Mouse (Mus musculus) heart, embryonic 12.5 days (tissue): ENCODE data around the gene A630076J17Rik. TPM values are rescaled to one million over a fixed set of nuclear protein-coding genes. Genes with fewer than 3 reads are reported as not detected.

Source experiments
- ATAC-seq: fragments of 200-750 bp; cut with Nextera tagmentation; 2 replicates; pipeline ENCODE4 v1.8.0; 2017; ENCODE audit warnings: moderate TSS enrichment, moderate library complexity; ENCODE audit not compliant: insufficient number of reproducible peaks, low FRiP score
- H3K27ac ChIP-seq: fragments of 300-500 bp; sonication (generic); 2 replicates; pipeline ENCODE4 v1.5.1; 2016; ENCODE audit warnings: mild to moderate bottlenecking, moderate library complexity; ENCODE audit not compliant: poor library complexity, severe bottlenecking
- H3K27me3 ChIP-seq: fragments of 300-500 bp; sonication (generic); replicated peaks from 2 replicates; pipeline ENCODE4 v1.6.1; 2016; ENCODE audit warnings: mild to moderate bottlenecking, moderate library complexity
- H3K36me3 ChIP-seq: fragments of 300-500 bp; sonication (generic); 2 replicates; pipeline ENCODE4 v1.6.1; 2016; ENCODE audit warnings: mild to moderate bottlenecking, moderate library complexity
- H3K4me1 ChIP-seq: fragments of 300-500 bp; sonication (generic); replicated peaks from 2 replicates; pipeline ENCODE4 v1.6.1; 2016; ENCODE audit warnings: mild to moderate bottlenecking
- H3K4me2 ChIP-seq: fragments of 300-500 bp; sonication (generic); 2 replicates; pipeline ENCODE4 v1.6.1; 2016; ENCODE audit warnings: mild to moderate bottlenecking, moderate library complexity
- H3K4me3 ChIP-seq: fragments of 300-500 bp; sonication (generic); 2 replicates; pipeline ENCODE4 v1.5.1; 2016; ENCODE audit warnings: mild to moderate bottlenecking
- H3K9ac ChIP-seq: fragments of 300-500 bp; sonication (generic); 2 replicates; pipeline ENCODE4 v1.6.1; 2016; ENCODE audit warnings: mild to moderate bottlenecking, moderate library complexity
- H3K9me3 ChIP-seq: fragments of 300-500 bp; sonication (generic); replicated peaks from 2 replicates; pipeline ENCODE4 v1.6.1; 2016; ENCODE audit warnings: mild to moderate bottlenecking, moderate library complexity
- WGBS: fragments of 180-500 bp; shearing (Covaris S2); methylation state at CpG from one replicate; pipeline ENCODE4 v1.1.7; 2016; 5-methylcytosine and 5-hydroxymethylcytosine counted together
- polyA plus RNA-seq: library from polyadenylated mRNA; unstranded; fragments of >200 nt; fragmentation: Nextera tagmentation; extraction: Ambion mirVana; gene quantifications from 2 replicates; pipeline ENCODE4 v1.2.1, GENCODE M21; 2016

The A630076J17Rik gene
- polyA plus RNA-seq = not detected in 2 replicates

GRCm38 (mm10) chr3:107230527-107230926 lies at the start of gene A630076J17Rik:
Gene A630076J17Rik, plus strand, starts transcription at chr3:107230614.
- Histone ChIP-seq H3K4me1 (peaks cover 15% of the 10 kb centered on the region), H3K9ac (no peak within 1 kb of the TSS), H3K36me3 (no peaks in the 10 kb centered on the region), H3K27ac (no peak within 1 kb of the TSS), H3K4me3 (no peak within 1 kb of the TSS), H3K27me3 (peaks cover 21% of the 10 kb centered on the region), H3K4me2 (no peak within 1 kb of the TSS), H3K9me3 (no peaks in the 10 kb centered on the region)
- ATAC-seq = no peak
- 34% methylated on average over 1 of the region's 1 CpGs for WGBS

DNA sequence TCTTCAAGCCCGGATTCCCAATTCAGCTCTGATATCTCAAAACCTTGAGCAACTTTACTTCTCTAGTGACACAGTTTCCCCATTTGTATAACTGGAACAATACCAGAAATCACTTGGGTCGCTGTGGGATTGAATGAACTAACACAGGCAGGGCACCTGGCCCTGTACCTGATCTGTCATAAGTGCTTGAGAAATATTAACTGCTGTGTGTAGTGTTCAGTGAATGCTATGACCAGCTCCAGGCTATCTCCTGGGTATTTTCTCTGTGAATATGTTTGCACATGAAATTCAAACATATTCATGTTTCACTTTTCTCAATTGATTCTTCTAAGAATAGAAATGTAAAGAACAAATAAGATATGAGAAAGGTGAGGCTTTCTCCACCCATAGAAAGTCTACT lies 49.6 kb upstream of the A630076J17Rik start:
- Histone ChIP-seq H3K4me1 (no peaks in the 10 kb centered on the region), H3K9ac (no peak overlapping the region), H3K4me2 (no peak overlapping the region), H3K4me3 (no peak overlapping the region), H3K27me3 (no peaks in the 10 kb centered on the region), H3K36me3 (no peaks in the 10 kb centered on the region), H3K9me3 (no peaks in the 10 kb centered on the region), H3K27ac (no peak overlapping the region)
- 61% methylated on average over 2 of the region's 2 CpGs for WGBS
- ATAC-seq = no peak

- ATAC-seq = no peak
- Histone ChIP-seq H3K9ac (no peak within 1 kb of the TSS), H3K27me3 (no peaks in the 10 kb centered on the region), H3K4me3 (no peak within 1 kb of the TSS), H3K4me2 (no peak within 1 kb of the TSS), H3K27ac (no peak within 1 kb of the TSS), H3K9me3 (no peaks in the 10 kb centered on the region), H3K4me1 (no peaks in the 10 kb centered on the region), H3K36me3 (no peaks in the 10 kb centered on the region)
- 57% methylated on average over 1 of the region's 1 CpGs for WGBS
These were observed 47.7 kb upstream of the A630076J17Rik start, which contains the start of gene Kcna10 for GRCm38 (mm10) chr3:107182756-107183155. Gene Kcna10, plus strand, starts transcription at chr3:107183056.

DNA sequence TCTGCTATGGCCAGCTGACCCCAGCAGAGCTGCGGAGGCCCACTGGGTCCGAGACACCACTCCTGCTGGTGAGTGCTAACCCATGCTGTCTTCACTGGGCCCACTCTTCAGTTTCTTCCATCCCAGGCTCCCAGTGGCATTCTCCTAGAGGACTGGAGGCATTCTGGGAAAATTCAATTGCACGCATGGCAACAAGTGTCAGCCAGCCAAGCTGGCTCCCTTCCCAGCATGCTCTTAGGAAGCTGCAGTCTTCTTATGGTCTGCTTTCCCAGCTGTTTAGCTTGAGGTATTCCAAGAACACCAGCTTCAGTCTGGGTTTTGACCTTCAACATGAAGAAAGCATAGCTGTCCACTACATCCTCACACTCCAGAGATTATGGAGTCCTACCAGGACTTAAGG lies 47.2 kb upstream of the A630076J17Rik start:
- Histone ChIP-seq H3K9ac (no peak overlapping the region), H3K4me2 (no peak overlapping the region), H3K36me3 (no peaks in the 10 kb centered on the region), H3K27me3 (no peaks in the 10 kb centered on the region), H3K9me3 (no peaks in the 10 kb centered on the region), H3K27ac (no peak overlapping the region), H3K4me3 (no peak overlapping the region), H3K4me1 (no peaks in the 10 kb centered on the region)
- WGBS = 83% methylated on average over 3 of the region's 3 CpGs
- no peak for ATAC-seq

- H3K9me3 ChIP-seq = no peaks in the 10 kb centered on the region
- WGBS = 79% methylated on average over 3 of the region's 3 CpGs
These were observed 44.8 kb upstream of the A630076J17Rik start for GRCm38 (mm10) chr3:107185597-107185996.

GRCm38 (mm10) chr3:107187022-107187421 lies 43.4 kb upstream of the A630076J17Rik start:
- Histone ChIP-seq H3K9ac (no peak overlapping the region), H3K36me3 (no peaks in the 10 kb centered on the region), H3K4me3 (no peak overlapping the region), H3K27ac (no peak overlapping the region), H3K4me1 (no peaks in the 10 kb centered on the region), H3K9me3 (no peaks in the 10 kb centered on the region), H3K27me3 (peaks cover 8% of the 10 kb centered on the region; the same call in 1 of the 2 replicates), H3K4me2 (no peak overlapping the region)
- WGBS = 75% methylated on average over 4 of the region's 4 CpGs
- ATAC-seq = no peak

More at GRCm38 (mm10) chr3:107185597-107185996, 44.8 kb upstream of the A630076J17Rik start:
- ATAC-seq = no peak
- Histone ChIP-seq H3K27ac (no peak overlapping the region), H3K4me3 (no peak overlapping the region), H3K4me1 (no peaks in the 10 kb centered on the region), H3K4me2 (no peak overlapping the region), H3K9ac (no peak overlapping the region), H3K27me3 (peaks cover 8% of the 10 kb centered on the region; the same call in 1 of the 2 replicates), H3K36me3 (no peaks in the 10 kb centered on the region)

GRCm38 (mm10) chr3:107188226-107188899 lies 42.1 kb upstream of the A630076J17Rik start:
- 31% methylated on average over 6 of the region's 6 CpGs for WGBS
- Histone ChIP-seq H3K36me3 (no peaks in the 10 kb centered on the region), H3K4me3 (no peak overlapping the region), H3K4me1 (no peaks in the 10 kb centered on the region), H3K9ac (no peak overlapping the region), H3K4me2 (no peak overlapping the region), H3K9me3 (no peaks in the 10 kb centered on the region), H3K27me3 (peaks cover 16% of the 10 kb centered on the region), H3K27ac (no peak overlapping the region)
- ATAC-seq = no peak

GRCm38 (mm10) chr3:107201310-107202180 lies 28.9 kb upstream of the A630076J17Rik start:
- Histone ChIP-seq H3K9ac (no peak overlapping the region), H3K36me3 (no peaks in the 10 kb centered on the region), H3K4me3 (no peak overlapping the region), H3K4me1 (no peaks in the 10 kb centered on the region; the same call in 1 of the 2 replicates), H3K27me3 (peaks cover 7% of the 10 kb centered on the region; the same call in 1 of the 2 replicates), H3K27ac (no peak overlapping the region), H3K4me2 (no peak overlapping the region), H3K9me3 (no peaks in the 10 kb centered on the region)
- WGBS = 42% methylated on average over 9 of the region's 9 CpGs
- no peak for ATAC-seq

- Histone ChIP-seq H3K27ac (no peak overlapping the region), H3K4me3 (no peak overlapping the region), H3K9me3 (no peaks in the 10 kb centered on the region), H3K27me3 (peaks cover 7% of the 10 kb centered on the region; the same call in 1 of the 2 replicates), H3K4me1 (no peaks in the 10 kb centered on the region; the same call in 1 of the 2 replicates), H3K36me3 (no peaks in the 10 kb centered on the region), H3K9ac (no peak overlapping the region), H3K4me2 (no peak overlapping the region)
- WGBS = 71% methylated on average over 3 of the region's 3 CpGs
- ATAC-seq = no peak
These were observed 26.0 kb upstream of the A630076J17Rik start for GRCm38 (mm10) chr3:107204413-107204812.

GRCm38 (mm10) chr3:107205170-107205569 lies 25.2 kb upstream of the A630076J17Rik start:
- ATAC-seq = no peak
- H3K9me3 ChIP-seq = no peaks in the 10 kb centered on the region
- H3K36me3 ChIP-seq = no peaks in the 10 kb centered on the region
- peaks cover 7% of the 10 kb centered on the region; the same call in 1 of the 2 replicates for H3K27me3 ChIP-seq
- no peak overlapping the region for H3K27ac ChIP-seq
- H3K4me3 ChIP-seq = no peak overlapping the region
- H3K4me1 ChIP-seq = no peaks in the 10 kb centered on the region; the same call in 1 of the 2 replicates
- H3K4me2 ChIP-seq = no peak overlapping the region
- H3K9ac ChIP-seq = no peak overlapping the region

DNA sequence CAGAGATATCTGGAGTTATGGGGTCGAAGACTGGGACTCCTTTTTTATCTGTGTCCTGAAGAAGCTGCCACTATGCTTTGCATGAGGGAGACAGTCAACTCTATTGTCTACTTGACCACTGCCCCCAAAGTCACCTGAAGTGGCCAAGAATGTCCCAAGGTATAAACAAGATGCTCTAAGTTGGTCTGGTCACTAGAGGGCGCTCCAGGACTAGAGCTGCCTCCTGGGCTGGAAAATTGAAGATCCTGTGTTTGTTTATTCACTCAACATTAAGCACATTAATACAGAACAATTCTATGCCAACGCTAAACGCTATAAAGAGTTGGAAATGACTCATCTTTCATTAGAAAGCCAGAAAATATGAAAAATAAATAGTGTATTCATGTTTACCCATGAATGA lies 24.4 kb upstream of the A630076J17Rik start:
- no peaks in the 10 kb centered on the region; the same call in 1 of the 2 replicates for H3K4me1 ChIP-seq
- 5% methylated on average over 4 of the region's 4 CpGs for WGBS

More for the DNA sequence above, 24.4 kb upstream of the A630076J17Rik start:
- H3K27ac ChIP-seq = no peak overlapping the region
- H3K4me3 ChIP-seq = no peak overlapping the region
- H3K9me3 ChIP-seq = no peaks in the 10 kb centered on the region
- ATAC-seq = no peak
- H3K27me3 ChIP-seq = peaks cover 7% of the 10 kb centered on the region; the same call in 1 of the 2 replicates
- H3K4me2 ChIP-seq = no peak overlapping the region
- no peaks in the 10 kb centered on the region for H3K36me3 ChIP-seq
- no peak overlapping the region for H3K9ac ChIP-seq
